Mouse (Mus musculus): ENCODE measurements at regions not wholly inside any gene's neighbourhood (a gene's known extent, or its start where the extent isn't known, plus 50 kb on each side); places are given as distances from the start of the nearest gene placed in this dataset.
"Not testable (repeated sequence)": the region's sequence is repeated elsewhere in the genome, so short reads cannot be mapped to it uniquely, and the experiment has no call there.

DNA sequence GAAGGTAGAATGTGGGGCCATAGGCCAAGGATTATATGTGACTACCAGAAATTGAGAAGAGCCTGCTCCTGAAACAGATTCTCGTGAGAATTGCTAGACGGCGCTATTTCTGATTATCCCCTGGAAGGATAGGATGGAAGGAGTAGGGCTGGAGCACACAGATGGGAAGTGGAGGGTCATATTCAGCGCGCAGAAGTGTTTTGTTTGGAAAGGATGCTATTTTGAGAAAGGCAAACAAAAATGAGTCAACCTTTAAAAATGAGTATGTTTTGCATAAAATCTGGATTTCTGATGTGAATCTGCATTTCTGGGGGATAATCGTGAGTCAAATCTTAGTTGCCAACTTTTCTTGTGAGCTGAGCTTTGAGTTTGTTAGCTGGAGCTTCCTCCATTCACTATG lies 58.1 kb upstream of the Fshb start:
- no peak for DNase-seq

- peak; percentile 6 for DNase-seq
Measured at GRCm38 (mm10) chr2:107118711-107119474, 59.4 kb upstream of the Fshb start.

- DNase-seq, result no peak
Measured at GRCm38 (mm10) chr2:107119697-107120096, 60.2 kb upstream of the Fshb start.

DNA sequence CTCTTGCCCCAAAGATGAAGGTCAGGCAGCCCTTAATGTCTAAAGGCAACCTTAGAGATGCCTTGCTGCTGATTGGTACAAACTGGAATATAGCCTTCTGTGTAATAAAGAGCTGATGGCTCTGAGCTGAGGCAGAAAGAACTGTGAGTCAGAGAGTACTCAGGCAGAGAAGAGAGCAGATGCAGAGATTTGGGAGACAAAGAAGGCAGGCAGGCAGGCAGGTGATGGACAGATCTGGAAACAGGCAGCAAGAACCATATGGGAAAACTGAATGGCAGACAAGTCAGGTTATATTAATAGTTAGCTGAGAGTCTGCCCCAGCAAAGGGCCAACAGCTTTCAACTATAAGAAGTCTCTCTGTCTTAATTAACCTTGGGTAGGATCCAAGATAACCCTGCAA lies 73.7 kb upstream of the Fshb start:
- no peak for DNase-seq

GRCm38 (mm10) chr2:107149317-107149716 lies 89.9 kb upstream of the Fshb start:
- DNase-seq, result no peak

DNA sequence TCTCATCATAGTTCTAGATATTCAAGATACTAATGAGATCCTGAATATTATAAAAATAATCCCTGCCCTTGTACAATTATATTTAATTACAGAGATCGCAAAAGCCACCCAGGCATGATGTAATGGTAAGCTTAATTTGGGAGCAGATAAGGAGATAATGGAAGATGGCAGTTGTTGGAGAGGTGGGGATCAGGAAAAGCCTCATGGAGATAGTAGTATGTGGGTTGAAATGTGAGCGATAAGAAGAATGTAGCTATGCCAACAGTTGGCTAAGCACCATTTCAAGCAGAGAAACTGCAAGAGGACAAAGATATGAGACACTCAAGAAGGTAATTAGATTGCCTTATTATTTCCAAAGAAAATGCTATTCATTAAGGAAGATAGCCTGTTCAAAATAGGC lies 90.4 kb upstream of the Fshb start:
- DNase-seq, result no peak

GRCm38 (mm10) chr2:107150373-107150772 lies 90.9 kb upstream of the Fshb start:
- DNase-seq, result no peak

GRCm38 (mm10) chr2:107151878-107152277 lies 92.4 kb upstream of the Fshb start:
- no peak for DNase-seq

DNA sequence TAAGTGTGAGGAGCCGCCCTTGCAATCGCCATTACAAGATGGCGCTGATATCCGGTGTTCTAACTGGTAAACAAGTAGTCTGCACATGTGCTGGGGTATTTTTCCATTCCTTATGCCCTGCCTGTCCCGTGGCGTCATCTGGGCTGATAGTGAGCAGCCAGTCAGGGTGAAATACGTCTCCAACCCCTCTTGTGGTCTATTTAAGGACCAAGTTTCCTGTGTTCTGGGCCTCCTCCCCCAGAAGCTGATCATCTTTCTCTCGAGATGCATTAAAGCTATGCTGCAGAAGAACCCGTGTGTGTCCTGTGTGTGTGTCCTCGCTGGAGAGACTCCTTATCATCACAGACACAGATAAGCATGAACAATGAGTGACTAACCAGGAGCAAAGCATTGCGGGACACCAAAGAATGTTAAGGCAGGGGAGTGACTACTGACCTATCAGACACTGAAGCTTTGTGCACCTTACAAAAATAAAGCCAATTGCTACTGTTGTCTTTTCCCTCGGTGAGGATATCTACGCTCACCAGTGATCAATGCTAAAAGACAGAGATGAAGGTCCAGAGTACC lies 99.5 kb upstream of the Fshb start:
- DNase-seq, result not testable (repeated sequence)

DNA sequence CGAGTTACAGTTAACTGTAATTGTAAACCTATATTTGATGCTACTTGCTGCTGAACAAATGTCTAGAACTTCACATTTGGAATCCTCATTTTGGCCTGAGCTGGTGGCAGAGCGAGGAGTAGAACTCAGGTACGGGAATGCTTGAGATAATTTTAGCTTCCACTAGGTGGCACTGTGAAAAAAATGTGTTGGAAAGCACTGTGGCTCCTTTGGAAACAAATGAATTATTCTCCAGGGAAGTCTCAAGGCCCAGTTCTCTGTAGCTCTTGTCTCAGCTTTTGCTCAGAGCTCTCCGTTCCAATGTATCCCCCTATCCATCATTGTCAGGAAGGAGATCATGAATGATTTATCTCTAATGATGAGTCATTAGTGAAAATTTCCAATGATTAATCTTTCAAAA lies 114.7 kb upstream of the Kcna4 start:
- DNase-seq, result no peak

DNA sequence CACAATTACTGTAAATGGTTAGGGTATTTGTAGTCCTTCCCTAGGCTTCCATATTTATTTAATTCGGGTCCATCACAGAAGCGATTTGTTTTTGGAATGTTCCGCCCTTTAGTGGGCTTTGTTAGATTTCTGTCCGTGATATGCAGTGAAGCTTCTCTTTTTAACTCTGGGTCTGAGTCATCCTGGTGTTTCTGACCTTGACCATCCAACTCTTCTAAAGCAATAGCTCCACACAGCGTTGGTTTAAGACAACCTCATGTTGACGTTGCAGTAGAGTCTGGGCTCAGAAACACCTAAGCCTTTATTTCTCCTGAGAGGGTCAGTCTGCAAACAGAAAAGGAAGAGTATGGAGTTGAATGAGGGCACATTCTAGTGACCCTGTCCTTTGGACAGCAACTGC lies 107.4 kb upstream of the Kcna4 start:
- peak; percentile 3 for DNase-seq

DNA sequence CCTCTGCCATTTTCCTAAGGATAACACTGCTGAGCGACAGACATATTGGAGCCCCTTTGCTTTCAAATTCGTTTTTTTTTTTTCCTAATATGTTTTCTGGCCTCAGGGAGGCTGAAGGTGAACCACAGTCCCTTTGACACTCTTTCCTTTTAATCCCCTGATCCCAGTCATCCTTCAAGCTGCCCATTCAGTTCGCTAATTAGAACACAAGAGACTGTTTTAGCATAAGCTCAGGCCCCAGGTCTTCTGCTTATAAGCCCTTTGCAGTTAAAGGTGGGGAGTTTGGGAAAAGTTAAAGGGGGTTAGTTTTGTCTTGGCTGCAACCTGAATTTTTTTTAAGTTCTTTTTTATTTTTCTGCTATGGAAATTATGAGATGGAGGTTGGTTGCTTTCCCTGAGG lies 105.6 kb upstream of the Kcna4 start:
- DNase-seq, result no peak

DNA sequence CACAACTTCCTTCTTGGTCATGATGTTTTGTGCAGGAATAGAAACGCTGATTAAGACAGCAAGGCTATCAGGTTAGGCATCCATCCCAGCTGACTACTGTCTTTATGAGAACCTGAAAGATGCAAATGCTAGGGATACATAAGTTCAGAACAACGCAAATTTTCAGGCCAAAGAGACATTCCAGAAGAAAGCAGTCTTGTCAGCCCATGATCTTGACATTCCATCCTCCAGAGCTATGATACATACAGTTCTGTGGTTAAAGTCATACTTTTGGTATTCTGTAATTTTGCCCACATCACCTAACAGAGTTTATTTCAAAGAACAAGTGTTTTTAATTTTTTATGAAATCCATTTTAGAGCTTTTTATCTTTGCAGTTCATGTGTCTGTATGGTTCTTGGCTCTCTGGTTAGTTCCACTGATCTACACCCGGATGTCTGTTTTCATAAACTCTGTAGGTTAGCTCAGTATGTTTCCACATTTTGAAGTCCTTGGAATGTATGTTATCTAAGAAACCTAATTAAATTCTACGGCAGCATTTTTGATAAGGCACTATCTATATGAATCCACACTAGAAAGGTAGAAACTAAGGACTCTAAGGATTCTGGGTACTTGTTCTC lies 88.5 kb upstream of the Kcna4 start:
- no peak for DNase-seq

DNA sequence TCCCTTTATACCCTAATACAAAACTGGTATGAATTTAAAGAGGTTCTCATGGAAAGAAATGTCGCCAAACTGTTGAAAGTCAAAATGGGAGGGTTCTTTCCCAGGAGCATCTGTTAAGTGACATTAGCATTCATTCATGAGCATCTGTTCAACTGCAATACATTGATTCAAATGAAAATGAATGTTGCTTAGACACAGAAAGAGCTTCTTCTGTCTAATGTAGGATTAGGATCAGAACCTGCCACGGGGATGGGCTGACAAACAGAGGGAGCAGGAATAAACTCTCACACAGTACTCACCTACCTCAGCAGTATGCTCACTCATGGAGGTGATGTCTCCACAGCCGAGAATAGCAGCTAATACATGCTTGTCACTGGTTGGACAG lies 88.0 kb upstream of the Kcna4 start:
- DNase-seq, result no peak

DNA sequence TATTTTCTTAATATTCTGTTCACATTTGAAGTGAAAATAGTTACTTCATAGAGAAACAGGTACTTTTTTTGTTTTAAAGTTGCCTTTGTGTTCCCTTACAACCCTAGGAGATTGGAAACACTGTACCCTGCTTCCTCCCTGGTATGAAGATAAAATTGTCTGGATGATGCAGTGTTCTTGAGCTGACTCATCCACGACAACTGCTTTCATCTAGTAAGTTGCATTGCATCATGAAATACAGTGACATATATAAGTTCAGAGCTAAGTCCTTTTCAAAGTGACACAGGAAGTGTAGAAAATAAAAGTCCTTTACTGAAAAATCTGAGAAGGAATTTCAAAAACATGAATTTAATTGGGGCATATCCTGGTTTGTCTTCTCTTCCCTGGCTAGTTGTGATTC lies 68.9 kb upstream of the Kcna4 start:
- no peak for DNase-seq

- DNase-seq, result no peak
Measured at GRCm38 (mm10) chr2:107224679-107225078, 65.8 kb upstream of the Kcna4 start.

GRCm38 (mm10) chr2:107227486-107227885 lies 63.0 kb upstream of the Kcna4 start:
- DNase-seq, result no peak

- no peak for DNase-seq
Measured at GRCm38 (mm10) chr2:107228287-107228686, 62.2 kb upstream of the Kcna4 start.

DNA sequence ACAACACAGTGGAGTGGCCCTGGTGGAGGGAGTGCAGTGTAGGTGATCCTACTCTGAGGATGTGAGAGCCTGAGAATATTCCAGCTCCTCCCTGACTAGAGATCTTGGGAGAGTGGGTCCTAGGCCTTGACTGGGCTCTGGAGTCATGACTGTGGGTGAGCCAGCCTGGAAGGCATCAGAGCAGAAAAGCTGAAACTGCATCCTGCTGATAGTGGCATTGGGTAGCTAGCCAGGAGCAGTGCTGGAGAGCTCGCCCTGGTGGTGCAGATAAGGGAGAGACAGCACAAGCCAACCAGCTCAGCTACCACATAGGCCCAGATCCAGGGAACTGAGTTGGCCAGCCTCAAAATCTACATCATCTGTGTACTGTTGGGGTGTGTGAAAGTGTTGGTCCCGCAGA lies 58.8 kb upstream of the Kcna4 start:
- no peak for DNase-seq

GRCm38 (mm10) chr2:107232885-107233284 lies 57.6 kb upstream of the Kcna4 start:
- DNase-seq, result no peak
